Mouse (Mus musculus): Measurements from ENCODE around the gene Fam124a. TPM values are rescaled to one million over a fixed set of nuclear protein-coding genes. Genes with fewer than 3 reads are reported as not detected.
"Not testable (repeated sequence)": the region's sequence is repeated elsewhere in the genome, so short reads cannot be mapped to it uniquely, and the experiment has no call there.

Gene Fam124a
- polyA plus RNA-seq, 1 experiment from 2014 or later: 3.6 TPM

DNA sequence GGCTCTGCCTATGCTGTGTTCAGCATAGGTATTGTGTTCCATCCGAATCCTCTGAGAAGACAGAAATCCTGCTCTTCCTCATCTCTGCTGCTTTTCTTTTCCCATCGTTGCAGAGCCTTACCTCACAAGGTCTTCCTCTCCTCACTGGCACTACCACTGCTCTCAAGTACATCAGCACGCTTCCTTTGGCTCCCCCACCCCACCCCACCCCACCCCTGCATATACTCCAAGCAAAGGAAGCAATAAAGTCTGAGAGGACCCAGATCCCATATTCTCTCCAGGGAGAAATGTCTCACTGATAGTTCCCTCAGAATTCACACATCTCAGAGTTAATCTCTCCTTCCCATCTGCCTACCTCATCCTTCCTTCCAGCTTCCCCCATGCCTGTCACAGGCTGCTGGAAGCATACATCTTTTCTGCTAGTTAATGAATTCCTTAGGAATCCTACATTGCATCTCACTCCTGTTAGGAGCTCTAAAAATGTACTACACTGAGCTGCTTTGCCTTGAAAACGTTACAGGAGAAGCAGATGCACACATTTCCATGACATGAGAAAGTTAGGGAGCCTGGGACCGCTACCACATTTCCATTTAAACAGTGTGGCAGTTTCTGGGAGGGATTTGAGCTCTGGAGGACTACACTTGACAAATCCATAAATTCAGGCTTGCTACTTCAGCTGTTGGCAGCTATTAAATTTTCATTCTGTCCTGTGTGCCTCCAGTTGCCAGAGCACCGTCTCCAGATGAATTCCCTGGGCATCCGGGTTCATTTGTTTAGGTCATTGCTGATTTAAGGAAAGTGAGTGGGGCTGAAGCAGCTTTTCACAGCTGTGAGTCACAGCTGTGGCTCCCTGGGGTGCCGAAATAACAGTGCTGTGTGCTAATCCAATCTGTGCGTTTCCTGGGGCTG is 82.2 kb downstream of the Fam124a start:
- Histone ChIP-seq H3K9me3 (no peaks in the 10 kb centered on the region), H3K27ac (no peak overlapping the region), H3K36me3 (no peaks in the 10 kb centered on the region), H3K9ac (no peak overlapping the region), H3K27me3 (no peaks in the 10 kb centered on the region), H3K4me3 (no peak overlapping the region), H3K4me1 (peaks cover 6% of the 10 kb centered on the region; the same call in 1 of the 2 replicates), H3K4me2 (replicated peaks) (no peak overlapping the region)
- WGBS: 37% methylated on average over 9 of the region's 9 CpGs
- no peak for ATAC-seq (ENCODE audit: insufficient number of reproducible peaks, insufficient read depth, low FRiP score, low TSS enrichment)

DNA sequence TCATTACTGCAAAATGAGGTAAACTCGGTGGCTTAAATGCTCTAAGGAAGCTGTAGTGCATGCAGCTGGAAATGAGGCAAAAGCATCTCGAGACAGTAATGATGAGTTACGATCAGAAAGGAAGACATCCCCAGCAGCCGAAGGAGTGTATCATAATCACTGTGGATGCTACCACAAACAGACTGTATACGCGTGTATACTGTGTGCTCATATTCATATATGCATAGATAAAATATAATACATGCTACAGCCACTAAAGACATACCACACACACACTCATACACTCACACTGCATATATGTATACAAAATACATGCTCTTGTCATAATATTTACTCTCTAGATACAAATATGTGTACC is 82.8 kb downstream of the Fam124a start:
- Histone ChIP-seq H3K9ac (no peak overlapping the region), H3K4me2 (replicated peaks) (no peak overlapping the region), H3K9me3 (no peaks in the 10 kb centered on the region), H3K4me3 (no peak overlapping the region), H3K36me3 (no peaks in the 10 kb centered on the region), H3K4me1 (peaks cover 6% of the 10 kb centered on the region; the same call in 1 of the 2 replicates), H3K27ac (no peak overlapping the region), H3K27me3 (no peaks in the 10 kb centered on the region)
- ATAC-seq (ENCODE audit: insufficient number of reproducible peaks, insufficient read depth, low FRiP score, low TSS enrichment): no peak
- WGBS: 60% methylated on average over 6 of the region's 6 CpGs

- H3K4me1 ChIP-seq: peaks cover 6% of the 10 kb centered on the region; the same call in 1 of the 2 replicates
- no peak overlapping the region for H3K4me2 ChIP-seq (replicated peaks)
- H3K36me3 ChIP-seq: no peaks in the 10 kb centered on the region
- H3K9ac ChIP-seq: no peak overlapping the region
- 71% methylated on average over 6 of the region's 6 CpGs for WGBS
- H3K9me3 ChIP-seq: no peaks in the 10 kb centered on the region
- ATAC-seq (ENCODE audit: insufficient number of reproducible peaks, insufficient read depth, low FRiP score, low TSS enrichment): no peak
- no peaks in the 10 kb centered on the region for H3K27me3 ChIP-seq
- H3K4me3 ChIP-seq: no peak overlapping the region
- H3K27ac ChIP-seq: no peak overlapping the region
Measured at GRCm38 (mm10) chr14:62639111-62639510, 83.6 kb downstream of the Fam124a start.

GRCm38 (mm10) chr14:62639551-62639950 is 84.0 kb downstream of the Fam124a start:
- 87% methylated on average over 5 of the region's 5 CpGs for WGBS
- H3K9me3 ChIP-seq: no peaks in the 10 kb centered on the region
- H3K27me3 ChIP-seq: no peaks in the 10 kb centered on the region
- H3K36me3 ChIP-seq: no peaks in the 10 kb centered on the region
- H3K4me3 ChIP-seq: no peak overlapping the region
- H3K27ac ChIP-seq: no peak overlapping the region
- H3K9ac ChIP-seq: no peak overlapping the region
- H3K4me1 ChIP-seq: peaks cover 6% of the 10 kb centered on the region; the same call in 1 of the 2 replicates
- no peak for ATAC-seq (ENCODE audit: insufficient number of reproducible peaks, insufficient read depth, low FRiP score, low TSS enrichment)
- H3K4me2 ChIP-seq (replicated peaks): no peak overlapping the region

GRCm38 (mm10) chr14:62640396-62640795 is 84.9 kb downstream of the Fam124a start:
- Histone ChIP-seq H3K9me3 (no peaks in the 10 kb centered on the region), H3K27ac (no peak overlapping the region), H3K4me1 (peaks cover 6% of the 10 kb centered on the region; the same call in 1 of the 2 replicates), H3K9ac (no peak overlapping the region), H3K27me3 (no peaks in the 10 kb centered on the region), H3K36me3 (no peaks in the 10 kb centered on the region), H3K4me2 (replicated peaks) (no peak overlapping the region), H3K4me3 (no peak overlapping the region)
- WGBS: 72% methylated on average over 4 of the region's 4 CpGs
- ATAC-seq (ENCODE audit: insufficient number of reproducible peaks, insufficient read depth, low FRiP score, low TSS enrichment): no peak

DNA sequence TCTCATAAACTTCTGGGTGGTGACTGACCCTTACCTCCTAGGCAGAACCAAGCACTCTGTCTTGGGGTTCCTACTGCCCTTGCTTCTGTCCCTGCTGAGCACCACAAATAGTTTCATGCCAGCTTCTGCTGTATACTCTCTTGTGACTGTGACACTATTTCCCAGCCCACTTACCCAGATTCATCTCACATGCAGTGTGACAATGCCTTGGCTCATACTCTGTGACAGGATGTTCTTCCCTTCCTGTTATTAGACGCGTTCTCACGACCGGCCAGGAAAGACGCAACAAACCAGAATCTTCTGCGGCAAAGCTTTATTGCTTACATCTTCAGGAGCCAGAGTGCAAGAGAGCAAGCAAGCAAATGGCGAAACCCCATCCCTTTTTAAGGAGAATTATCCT is 86.8 kb downstream of the Fam124a start:
- not testable (repeated sequence) for ATAC-seq (ENCODE audit: insufficient number of reproducible peaks, insufficient read depth, low FRiP score, low TSS enrichment)

GRCm38 (mm10) chr14:62648405-62648804 is 92.9 kb downstream of the Fam124a start:
- H3K4me2 ChIP-seq (replicated peaks): no peak overlapping the region
- no peaks in the 10 kb centered on the region for H3K4me1 ChIP-seq
- no peaks in the 10 kb centered on the region for H3K27me3 ChIP-seq
- no peak for ATAC-seq (ENCODE audit: insufficient number of reproducible peaks, insufficient read depth, low FRiP score, low TSS enrichment)
- H3K9ac ChIP-seq: no peak overlapping the region
- no peaks in the 10 kb centered on the region for H3K9me3 ChIP-seq
- WGBS: 87% methylated on average over 6 of the region's 6 CpGs
- no peaks in the 10 kb centered on the region for H3K36me3 ChIP-seq
- H3K27ac ChIP-seq: no peak overlapping the region
- no peak overlapping the region for H3K4me3 ChIP-seq

More for the DNA sequence above, 86.8 kb downstream of the Fam124a start:
- H3K4me1 ChIP-seq; H3K27me3 ChIP-seq; H3K9ac ChIP-seq; H3K27ac ChIP-seq; H3K4me2 ChIP-seq (replicated peaks); H3K4me3 ChIP-seq; H3K36me3 ChIP-seq; H3K9me3 ChIP-seq: not testable (repeated sequence)
- 81% methylated on average over 6 of the region's 7 CpGs for WGBS

GRCm38 (mm10) chr14:62650376-62650775 is 94.8 kb downstream of the Fam124a start:
- Histone ChIP-seq H3K4me3 (no peak overlapping the region), H3K4me2 (replicated peaks) (no peak overlapping the region), H3K9ac (no peak overlapping the region), H3K4me1 (no peaks in the 10 kb centered on the region), H3K9me3 (no peaks in the 10 kb centered on the region), H3K27me3 (no peaks in the 10 kb centered on the region), H3K36me3 (no peaks in the 10 kb centered on the region), H3K27ac (no peak overlapping the region)
- no peak for ATAC-seq (ENCODE audit: insufficient number of reproducible peaks, insufficient read depth, low FRiP score, low TSS enrichment)
- 59% methylated on average over 3 of the region's 3 CpGs for WGBS

DNA sequence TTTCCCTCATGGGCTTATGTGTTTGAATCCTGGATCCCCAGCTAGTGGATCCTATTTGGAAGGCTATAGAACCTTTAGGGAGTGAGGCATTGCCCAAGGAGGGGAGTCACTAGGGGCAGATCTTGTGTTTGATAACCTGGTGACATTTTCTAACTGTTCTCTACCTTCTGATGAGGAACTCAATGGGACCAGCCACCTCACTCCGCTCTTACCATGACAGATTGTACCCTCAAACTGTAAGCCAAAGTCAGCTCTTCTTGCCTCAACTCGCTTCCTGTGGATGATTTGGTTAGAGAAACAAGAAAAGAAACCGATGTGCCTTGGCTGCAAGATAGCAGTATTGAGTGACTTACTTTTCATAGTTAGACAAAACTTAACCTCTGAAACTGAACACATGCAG is 96.2 kb downstream of the Fam124a start:
- no peaks in the 10 kb centered on the region for H3K9me3 ChIP-seq
- no peak for ATAC-seq (ENCODE audit: insufficient number of reproducible peaks, insufficient read depth, low FRiP score, low TSS enrichment)
- no peak overlapping the region for H3K9ac ChIP-seq
- H3K4me3 ChIP-seq: no peak overlapping the region
- H3K36me3 ChIP-seq: no peaks in the 10 kb centered on the region
- no peaks in the 10 kb centered on the region for H3K4me1 ChIP-seq
- WGBS: 91% methylated on average over 3 of the region's 3 CpGs
- H3K27ac ChIP-seq: no peak overlapping the region
- H3K4me2 ChIP-seq (replicated peaks): no peak overlapping the region
- no peaks in the 10 kb centered on the region for H3K27me3 ChIP-seq

- no peak for ATAC-seq (ENCODE audit: insufficient number of reproducible peaks, insufficient read depth, low FRiP score, low TSS enrichment)
- Histone ChIP-seq H3K36me3 (no peaks in the 10 kb centered on the region), H3K4me3 (no peak overlapping the region), H3K4me2 (replicated peaks) (no peak overlapping the region), H3K4me1 (no peaks in the 10 kb centered on the region), H3K9me3 (no peaks in the 10 kb centered on the region), H3K27me3 (no peaks in the 10 kb centered on the region), H3K27ac (no peak overlapping the region), H3K9ac (no peak overlapping the region)
- 83% methylated on average over 7 of the region's 7 CpGs for WGBS
Measured at GRCm38 (mm10) chr14:62655996-62656395, 100.5 kb downstream of the Fam124a start.

- no peaks in the 10 kb centered on the region for H3K27me3 ChIP-seq
- H3K4me2 ChIP-seq (replicated peaks): no peak overlapping the region
- no peaks in the 10 kb centered on the region for H3K4me1 ChIP-seq
- H3K4me3 ChIP-seq: no peak overlapping the region
- H3K27ac ChIP-seq: no peak overlapping the region
- no peaks in the 10 kb centered on the region for H3K36me3 ChIP-seq
- 74% methylated on average over 3 of the region's 3 CpGs for WGBS
- ATAC-seq (ENCODE audit: insufficient number of reproducible peaks, insufficient read depth, low FRiP score, low TSS enrichment): no peak
- H3K9ac ChIP-seq: no peak overlapping the region
- no peaks in the 10 kb centered on the region for H3K9me3 ChIP-seq
Measured at GRCm38 (mm10) chr14:62657469-62657868, 101.9 kb downstream of the Fam124a start.

Data from embryonic facial prominence, embryonic 12.5 days (tissue).